Mouse (Mus musculus): ENCODE results near the gene Fam69a. TPM values are rescaled to one million over a fixed set of nuclear protein-coding genes. Genes with fewer than 3 reads are reported as not detected.

Gene Fam69a
- 30.3 TPM for polyA plus RNA-seq (2014; fragmentation: Illumina TruSeq; extraction: RNeasy Lipid Tissue Mini Kit (QIAGEN cat#74804); ENCODE audit: low read depth, low replicate concordance)

GRCm38 (mm10) chr5:107986967-107987834 lies at the start of gene Fam69a:
TSS of gene Fam69a (minus strand) at chr5:107987085.

DNA sequence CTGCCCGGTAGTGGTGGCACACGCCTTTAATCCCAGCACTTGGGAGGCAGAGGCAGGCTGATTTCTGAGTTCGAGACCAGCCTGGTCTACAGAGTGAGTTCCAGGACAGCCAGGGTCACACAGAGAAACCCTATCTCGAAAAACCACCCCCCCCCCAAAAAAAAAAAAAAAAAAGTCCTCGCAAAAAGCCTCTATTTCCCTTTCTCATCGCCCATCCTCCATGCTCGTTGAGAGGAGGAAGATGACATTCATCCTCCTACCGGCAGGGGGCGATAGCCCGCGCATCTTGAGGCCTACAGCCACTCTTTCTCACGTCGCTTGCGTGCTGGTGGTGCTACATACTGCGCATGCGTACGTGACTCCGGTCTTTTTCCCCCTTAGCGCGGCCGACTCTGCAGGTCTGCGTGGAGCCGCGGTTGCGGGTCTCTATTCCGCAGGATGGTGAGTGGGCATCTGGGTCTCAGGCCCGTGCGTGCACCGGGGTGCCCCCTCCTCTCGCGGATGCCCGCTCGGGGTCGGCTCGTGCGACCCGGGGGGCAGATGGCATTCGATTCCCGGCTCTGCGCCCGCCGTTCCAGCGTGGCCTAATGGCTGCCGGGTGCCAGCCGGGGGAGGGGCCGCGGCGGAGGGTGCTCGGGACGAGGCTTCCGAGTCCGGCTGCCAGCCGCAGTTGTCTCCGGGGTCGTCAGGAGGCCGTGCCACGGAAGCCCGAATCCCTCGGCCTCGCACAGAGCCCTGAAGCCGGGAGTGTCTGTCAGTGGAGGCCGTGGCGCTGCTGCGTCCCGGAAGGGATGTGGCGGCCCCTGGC lies 86.5 kb downstream of the Fam69a start, which contains the start of gene Rpl5:
Gene Rpl5 (plus strand): TSS at position 297 of the 808 bp plus-strand sequence.

GRCm38 (mm10) chr5:107874561-107875260 lies 112.2 kb downstream of the Fam69a start, which contains the start of gene Evi5:
TSS of gene Evi5 (minus strand) at chr5:107875107.

Other genes with a start within 250 kb of the Fam69a start
- not detected for gene Ube2d2b, start 157.0 kb downstream of the Fam69a start, polyA plus RNA-seq (2014; fragmentation: Illumina TruSeq; extraction: RNeasy Lipid Tissue Mini Kit (QIAGEN cat#74804); ENCODE audit: low read depth, low replicate concordance)
- gene Evi5, start 112.0 kb downstream of the Fam69a start, polyA plus RNA-seq (2014; fragmentation: Illumina TruSeq; extraction: RNeasy Lipid Tissue Mini Kit (QIAGEN cat#74804); ENCODE audit: low read depth, low replicate concordance): 140 TPM
- gene Rpl5, start 86.6 kb downstream of the Fam69a start, polyA plus RNA-seq (2014; fragmentation: Illumina TruSeq; extraction: RNeasy Lipid Tissue Mini Kit (QIAGEN cat#74804); ENCODE audit: low read depth, low replicate concordance): 235 TPM
- 14.3 TPM for gene Mtf2, start 78.6 kb upstream of the Fam69a start, polyA plus RNA-seq (2014; fragmentation: Illumina TruSeq; extraction: RNeasy Lipid Tissue Mini Kit (QIAGEN cat#74804); ENCODE audit: low read depth, low replicate concordance)
- 148 TPM for gene Tmed5, start 145.5 kb upstream of the Fam69a start, polyA plus RNA-seq (2014; fragmentation: Illumina TruSeq; extraction: RNeasy Lipid Tissue Mini Kit (QIAGEN cat#74804); ENCODE audit: low read depth, low replicate concordance)
- gene Ccdc18, start 145.8 kb upstream of the Fam69a start, polyA plus RNA-seq (2014; fragmentation: Illumina TruSeq; extraction: RNeasy Lipid Tissue Mini Kit (QIAGEN cat#74804); ENCODE audit: low read depth, low replicate concordance): 0.19 TPM

Measured in liver, adult 10 weeks (tissue).